Mouse (Mus musculus): Measurements from ENCODE around the gene Scrn1. TPM values are rescaled to one million over a fixed set of nuclear protein-coding genes. Genes with fewer than 3 reads are reported as not detected.

The Scrn1 gene
- polyA plus RNA-seq, 3 experiments from 2014 or later, result 0.13 TPM; not detected in 2

GRCm38 (mm10) chr6:54472846-54473715 is 93.2 kb downstream of the Scrn1 start:
- no peak for ATAC-seq

DNA sequence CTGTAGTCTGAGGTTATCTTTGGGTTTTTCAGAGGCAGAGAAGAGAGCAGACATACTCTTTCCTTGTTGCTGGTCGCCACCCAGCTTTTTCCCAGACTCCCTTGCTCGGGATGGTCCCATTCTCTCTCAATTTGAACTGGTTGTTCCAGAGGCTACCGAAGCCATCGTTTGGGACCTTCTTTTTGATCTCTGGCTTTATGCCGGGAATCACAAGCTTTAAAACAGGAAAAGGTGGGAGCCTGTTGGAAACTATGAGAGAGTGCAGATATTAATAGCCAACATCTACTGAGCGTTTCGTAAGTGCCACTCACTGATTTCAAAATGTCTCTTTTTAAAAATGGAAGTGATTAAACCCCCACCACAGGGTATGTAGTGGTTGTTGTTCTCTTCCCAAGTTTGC is 94.4 kb downstream of the Scrn1 start:
- no peak for ATAC-seq

GRCm38 (mm10) chr6:54467371-54467770 is 98.9 kb downstream of the Scrn1 start:
- ATAC-seq, result no peak

GRCm38 (mm10) chr6:54464926-54465325 is 101.4 kb downstream of the Scrn1 start:
- ATAC-seq, result no peak

GRCm38 (mm10) chr6:54463701-54464458 is 102.4 kb downstream of the Scrn1 start:
- no peak for ATAC-seq

GRCm38 (mm10) chr6:54462766-54463165 is 103.5 kb downstream of the Scrn1 start:
- ATAC-seq, result no peak

DNA sequence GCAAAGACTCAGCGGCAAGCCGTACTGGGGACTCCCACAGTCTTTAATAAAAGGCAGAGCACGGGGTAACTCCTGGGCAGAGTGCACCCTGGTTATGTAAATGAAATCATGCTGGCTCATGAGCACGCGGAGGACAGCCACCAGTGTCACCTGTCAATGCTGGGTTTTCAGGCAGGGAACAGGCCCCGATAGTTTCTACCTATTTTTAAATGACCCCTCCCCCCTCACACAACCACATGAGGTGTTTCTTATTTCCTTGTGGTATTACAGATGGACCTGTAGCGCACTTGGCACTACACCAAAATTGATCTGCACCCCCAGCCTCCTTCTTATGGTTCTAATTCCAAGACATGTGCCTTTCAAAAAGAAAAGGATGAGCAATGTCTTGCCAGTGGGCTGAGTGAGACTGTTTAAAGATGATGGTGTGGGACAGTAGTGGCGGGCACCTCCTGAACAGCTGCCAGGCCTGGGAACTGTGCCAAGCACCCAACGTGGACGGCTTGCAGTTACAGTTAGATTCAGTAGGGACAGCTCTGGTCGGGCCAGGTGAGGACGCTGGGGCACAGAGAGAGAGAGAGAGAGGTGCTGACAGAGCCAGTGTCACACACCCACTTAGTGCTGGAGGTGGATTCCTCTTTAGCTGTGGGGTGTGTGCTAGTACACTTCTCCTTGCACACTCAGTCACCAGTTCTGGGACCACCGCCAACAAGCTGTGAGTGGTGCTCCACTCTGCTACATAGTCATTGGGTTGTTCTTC is 105.2 kb downstream of the Scrn1 start:
- no peak for ATAC-seq

DNA sequence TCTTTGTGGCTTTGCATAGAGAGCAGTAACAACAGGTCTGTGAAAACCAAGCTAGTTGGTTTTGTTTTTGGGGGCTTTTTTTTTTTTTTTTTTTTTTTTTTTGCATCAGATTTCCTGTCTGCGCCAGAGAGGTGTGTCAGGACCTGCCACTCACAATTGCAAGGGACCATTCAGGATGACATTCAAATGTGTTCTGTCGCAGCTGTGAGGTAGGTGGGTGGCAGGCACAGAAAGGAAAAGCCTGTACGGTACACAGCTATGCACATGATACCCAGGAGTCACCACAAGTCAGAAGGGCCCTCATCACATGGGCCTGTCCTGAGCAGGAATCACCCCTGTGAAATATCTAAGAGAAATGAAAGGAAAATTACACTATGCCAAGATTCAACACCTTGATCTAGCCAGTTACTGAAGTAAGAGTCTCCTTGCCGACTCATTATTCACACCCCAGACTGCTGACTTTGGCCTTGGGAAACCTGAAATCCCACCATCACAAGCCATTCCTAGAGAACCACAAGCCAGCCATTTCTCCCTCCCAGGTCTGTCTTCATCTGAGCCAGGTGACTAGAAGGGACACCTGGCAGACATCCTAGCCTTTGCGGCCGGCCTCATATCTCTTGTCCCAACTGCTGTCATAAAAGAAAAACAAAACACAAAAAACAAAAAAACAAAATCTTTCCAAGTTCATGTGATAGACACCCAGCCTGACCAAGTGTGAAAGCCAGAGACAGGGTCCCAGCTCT is 105.9 kb downstream of the Scrn1 start:
- no peak for ATAC-seq

DNA sequence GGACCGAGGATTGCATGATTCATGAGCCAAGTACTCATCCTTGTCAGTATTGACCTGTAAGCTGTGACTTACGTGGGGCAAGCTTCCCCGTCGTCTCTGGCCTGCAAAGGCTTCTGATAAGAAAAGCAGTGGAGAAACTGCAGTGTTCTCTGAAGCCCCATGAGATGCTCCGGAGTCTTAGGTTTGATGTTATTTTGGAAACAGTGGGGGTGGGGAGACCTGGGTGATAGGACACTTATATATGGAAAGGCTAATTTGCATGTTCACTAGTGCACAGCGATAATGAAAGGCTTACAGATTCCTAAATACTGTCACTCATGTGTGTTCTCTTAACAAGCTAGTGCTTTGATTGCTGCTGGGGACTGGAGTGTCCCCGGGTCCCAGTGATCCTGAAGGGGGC is 106.6 kb downstream of the Scrn1 start:
- ATAC-seq, result no peak

Other genes starting within 250 kb of the Scrn1 start
- gene Prr15, start 240.7 kb downstream of the Scrn1 start, polyA plus RNA-seq (2017; shearing (Covaris generic)), result under 1 TPM in 2 of 3 experiments, not detected in 1; 0.39 to 0.59 TPM
- under 1 TPM in 1 of 3 experiments, not detected in 2; 0.19 TPM for gene Wipf3, start 136.9 kb downstream of the Scrn1 start, polyA plus RNA-seq (2017; shearing (Covaris generic))
- 1 to 10 TPM; 1.3 to 1.6 (median 1.5) TPM for gene Plekha8, start 28.6 kb upstream of the Scrn1 start, polyA plus RNA-seq (2017; shearing (Covaris generic))
- not detected for gene Fkbp14, start 30.8 kb upstream of the Scrn1 start, polyA plus RNA-seq (2017; shearing (Covaris generic))
- gene Mturn, start 115.1 kb upstream of the Scrn1 start, polyA plus RNA-seq (2017; shearing (Covaris generic)), result 10 to 100 TPM; 12.1 to 20.4 (median 17.0) TPM